Mouse (Mus musculus) C2C12 (cell line): ENCODE results near the gene Nlgn1. TPM values are rescaled to one million over a fixed set of nuclear protein-coding genes. Genes with fewer than 3 reads are reported as not detected.

ENCODE experiments used
- H3K27me3 ChIP-seq: one replicate; pipeline ENCODE4 v1.6.1; 2011; ENCODE audit not compliant: control insufficient read depth, insufficient read depth, insufficient read length
- H3K36me3 ChIP-seq: one replicate; pipeline ENCODE4 v1.6.1; 2011; ENCODE audit not compliant: control insufficient read depth, insufficient read depth
- H3K4me3 ChIP-seq: one replicate; pipeline ENCODE4 v1.5.1; 2011; ENCODE audit warnings: mild to moderate bottlenecking, control low read depth; ENCODE audit not compliant: poor library complexity, insufficient read depth, severe bottlenecking
- H3K79me2 ChIP-seq: one replicate; pipeline ENCODE4 v1.6.1; 2011; ENCODE audit not compliant: control insufficient read depth, insufficient read depth
- H3K79me3 ChIP-seq: one replicate; pipeline ENCODE4 v1.6.1; 2011; ENCODE audit warnings: low read depth, control low read depth
- H3ac ChIP-seq: one replicate; pipeline ENCODE3; 2011; ENCODE audit warnings: low read depth; ENCODE audit not compliant: control insufficient read depth, insufficient read length
- CEBPB ChIP-seq: IDR thresholded peaks from one replicate; pipeline ENCODE4 v1.6.1; 2011; ENCODE audit warnings: low read depth, mild to moderate bottlenecking, control low read depth, moderate library complexity
- CTCF ChIP-seq: IDR thresholded peaks from one replicate; pipeline ENCODE4 v1.5.1; 2011; ENCODE audit not compliant: control insufficient read depth, insufficient read depth, insufficient read length
- FOSL1 ChIP-seq: IDR thresholded peaks from one replicate; pipeline ENCODE4 v1.8.0; 2011; ENCODE audit warnings: mild to moderate bottlenecking, low read length; ENCODE audit not compliant: poor library complexity, insufficient read depth, severe bottlenecking
- MAX ChIP-seq: IDR thresholded peaks from one replicate; pipeline ENCODE4 v1.6.1; 2011; ENCODE audit warnings: mild to moderate bottlenecking, control low read depth
- MYOD1 ChIP-seq: IDR thresholded peaks from one replicate; pipeline ENCODE4 v1.6.1; 2011; ENCODE audit warnings: low read depth; ENCODE audit not compliant: control insufficient read depth, insufficient read length
- MYOG ChIP-seq: IDR thresholded peaks from one replicate; pipeline ENCODE4 v1.6.1; 2011; ENCODE audit not compliant: control insufficient read depth, insufficient read length; ENCODE audit errors: extremely low read depth
- USF1 ChIP-seq: IDR thresholded peaks from one replicate; pipeline ENCODE4 v1.6.1; 2011; ENCODE audit warnings: low read depth, mild to moderate bottlenecking, control low read depth, moderate library complexity
- polyA plus RNA-seq: library from polyadenylated mRNA; unstranded; fragments of >200 nt; fragmentation: generic; extraction: Trizol; gene quantifications from one replicate; pipeline ENCODE4 v1.2.1, GENCODE M21; 2012; ENCODE audit warnings: missing spikeins

The Nlgn1 gene
- polyA plus RNA-seq, 1 experiment = not detected

DNA sequence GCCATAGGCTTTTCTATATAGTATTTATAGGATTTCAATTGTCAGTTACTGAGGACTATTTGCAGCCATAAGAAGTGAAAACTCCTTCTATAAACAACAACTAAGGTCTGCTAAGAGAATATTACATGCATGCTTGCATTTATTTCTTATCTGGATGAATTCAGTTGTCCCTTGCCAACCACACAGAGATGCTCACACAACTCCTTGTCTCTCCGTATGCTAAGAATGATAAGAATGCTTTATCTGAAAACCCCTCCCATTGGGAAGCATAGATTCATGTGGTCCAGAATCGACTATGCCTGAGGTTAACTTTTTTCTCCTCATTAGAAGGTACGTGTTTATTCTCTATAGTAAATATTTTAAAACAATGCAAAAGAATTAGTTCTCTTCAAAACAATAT, 108.8 kb downstream of the Nlgn1 start:
- no peak overlapping the region for H3K4me3 ChIP-seq
- no peaks in the 10 kb centered on the region for H3K27me3 ChIP-seq
- H3K79me3 ChIP-seq = no peaks in the 10 kb centered on the region
- no peak overlapping the region for H3ac ChIP-seq
- no peaks in the 10 kb centered on the region for H3K36me3 ChIP-seq
- TF ChIP-seq MYOG = no peak
- TF ChIP-seq MAX = no peak
- TF ChIP-seq CTCF = no peak
- H3K79me2 ChIP-seq = no peaks in the 10 kb centered on the region

GRCm38 (mm10) chr3:26216231-26216630, 116.0 kb downstream of the Nlgn1 start:
- no peak overlapping the region for H3ac ChIP-seq
- no peaks in the 10 kb centered on the region for H3K79me3 ChIP-seq
- H3K36me3 ChIP-seq = no peaks in the 10 kb centered on the region
- no peaks in the 10 kb centered on the region for H3K27me3 ChIP-seq
- no peaks in the 10 kb centered on the region for H3K79me2 ChIP-seq
- TF ChIP-seq MYOG (no peak), CEBPB (no peak), FOSL1 (no peak), USF1 (no peak), MAX (no peak)
- no peak overlapping the region for H3K4me3 ChIP-seq

DNA sequence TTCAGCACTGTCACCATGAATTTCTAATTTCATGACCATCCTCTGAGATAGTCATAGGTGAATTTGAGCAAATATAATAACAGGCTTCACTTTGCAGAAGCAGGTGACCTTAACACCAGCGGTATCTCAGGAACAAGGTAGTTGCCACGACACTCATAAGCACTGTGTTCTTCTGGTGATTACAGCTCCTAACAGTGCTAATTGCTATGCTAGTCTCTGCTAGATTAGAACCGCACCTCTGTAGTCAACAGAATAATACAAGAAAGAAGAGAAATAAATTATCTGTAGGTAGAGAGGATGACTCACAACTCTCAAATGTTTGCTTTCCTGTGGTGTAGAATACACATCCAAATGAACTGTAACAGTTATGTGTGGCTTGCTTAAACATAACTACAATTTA, 129.6 kb downstream of the Nlgn1 start:
- Histone ChIP-seq H3K79me3 (no peaks in the 10 kb centered on the region), H3K36me3 (no peaks in the 10 kb centered on the region), H3K79me2 (no peaks in the 10 kb centered on the region), H3ac (no peak overlapping the region), H3K4me3 (no peak overlapping the region), H3K27me3 (no peaks in the 10 kb centered on the region)
- TF ChIP-seq FOSL1 (no peak), MYOG (no peak), USF1 (no peak), CTCF (no peak), MAX (no peak), CEBPB (no peak), MYOD1 (no peak)

DNA sequence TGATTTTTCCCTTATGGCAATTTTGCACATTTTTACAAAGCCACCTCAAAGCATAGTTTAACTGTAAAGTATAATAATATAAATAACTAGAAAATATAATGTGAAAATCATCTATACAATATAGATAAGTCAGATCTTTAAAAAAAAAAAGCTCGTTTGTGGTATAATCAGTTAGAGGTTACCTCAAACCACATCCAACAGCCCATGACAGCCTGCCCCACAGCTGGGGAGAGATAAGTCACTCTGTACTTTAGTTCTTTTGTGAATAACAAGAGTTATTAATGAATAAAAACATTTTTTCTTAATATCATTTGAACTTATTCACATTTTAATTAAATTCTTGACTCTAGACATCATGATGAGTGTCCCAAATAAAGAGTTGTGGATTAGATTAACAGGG, 130.8 kb downstream of the Nlgn1 start:
- H3K36me3 ChIP-seq = no peaks in the 10 kb centered on the region
- no peaks in the 10 kb centered on the region for H3K79me2 ChIP-seq
- TF ChIP-seq MAX (no peak), CEBPB (no peak), USF1 (no peak), MYOG (no peak), MYOD1 (no peak), CTCF (no peak), FOSL1 (no peak)
- no peaks in the 10 kb centered on the region for H3K27me3 ChIP-seq
- H3K4me3 ChIP-seq = no peak overlapping the region
- H3ac ChIP-seq = no peak overlapping the region
- H3K79me3 ChIP-seq = no peaks in the 10 kb centered on the region

- TF ChIP-seq CEBPB = no peak
- H3K79me2 ChIP-seq = no peaks in the 10 kb centered on the region
- no peaks in the 10 kb centered on the region for H3K36me3 ChIP-seq
- no peaks in the 10 kb centered on the region for H3K27me3 ChIP-seq
- H3ac ChIP-seq = no peak overlapping the region
- H3K4me3 ChIP-seq = no peak overlapping the region
- H3K79me3 ChIP-seq = no peaks in the 10 kb centered on the region
Observed at GRCm38 (mm10) chr3:26194970-26195369, 137.3 kb downstream of the Nlgn1 start.

DNA sequence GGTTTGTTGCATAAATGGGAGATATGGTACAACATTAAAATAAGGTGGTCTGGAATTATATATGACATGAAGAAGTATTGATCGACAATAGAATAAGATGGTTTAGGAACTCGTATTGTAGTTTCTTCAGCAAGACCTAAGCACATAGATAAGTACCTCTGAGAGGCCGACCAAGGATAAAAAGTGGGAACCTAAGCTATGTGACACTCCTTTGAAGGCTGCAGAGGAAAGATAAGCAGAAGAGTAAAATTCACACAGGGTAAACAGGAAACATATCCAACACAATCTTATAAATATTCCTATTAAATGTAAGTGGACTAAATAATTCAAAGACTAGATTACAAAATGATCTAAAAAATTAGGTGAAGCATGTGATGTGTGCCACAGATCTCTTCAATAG, 151.2 kb downstream of the Nlgn1 start:
- TF ChIP-seq USF1 (no peak), MYOG (no peak), FOSL1 (no peak), MAX (no peak), CEBPB (no peak), MYOD1 (no peak), CTCF (no peak)
- no peaks in the 10 kb centered on the region for H3K27me3 ChIP-seq
- no peak overlapping the region for H3K4me3 ChIP-seq
- no peak overlapping the region for H3ac ChIP-seq
- H3K79me3 ChIP-seq = no peaks in the 10 kb centered on the region
- H3K36me3 ChIP-seq = no peaks in the 10 kb centered on the region
- no peaks in the 10 kb centered on the region for H3K79me2 ChIP-seq
